Mouse (Mus musculus): ENCODE results near the gene Zbtb25. TPM values are rescaled to one million over a fixed set of nuclear protein-coding genes. Genes with fewer than 3 reads are reported as not detected.

The Zbtb25 gene
- polyA plus RNA-seq, 1 experiment from 2014 or later, result 15.9 TPM

- Histone ChIP-seq H3K4me1 (replicated peaks) (peaks cover 19% of the 10 kb centered on the region), H3K9me3 (no peaks in the 10 kb centered on the region), H3K9ac (replicated peaks) (no peak overlapping the region; the same call in 1 of the 2 replicates), H3K36me3 (peaks cover 38% of the 10 kb centered on the region), H3K4me2 (replicated peaks) (no peak overlapping the region), H3K4me3 (replicated peaks) (no peak overlapping the region), H3K27ac (no peak overlapping the region), H3K27me3 (no peaks in the 10 kb centered on the region)
- no peak for ATAC-seq
- WGBS, result 86% methylated on average over 4 of the region's 4 CpGs
Observed at GRCm38 (mm10) chr12:76304199-76304598, 65.2 kb downstream of the Zbtb25 start.

GRCm38 (mm10) chr12:76303474-76303873, 65.9 kb downstream of the Zbtb25 start:
- Histone ChIP-seq H3K4me2 (replicated peaks) (no peak overlapping the region), H3K36me3 (peaks cover 44% of the 10 kb centered on the region), H3K4me1 (replicated peaks) (peaks cover 18% of the 10 kb centered on the region), H3K27me3 (no peaks in the 10 kb centered on the region), H3K9me3 (no peaks in the 10 kb centered on the region), H3K9ac (replicated peaks) (no peak overlapping the region), H3K4me3 (replicated peaks) (no peak overlapping the region), H3K27ac (no peak overlapping the region)
- no peak for ATAC-seq
- 93% methylated on average over 11 of the region's 11 CpGs for WGBS

- Histone ChIP-seq H3K4me1 (replicated peaks) (no peaks in the 10 kb centered on the region), H3K9ac (replicated peaks) (no peak overlapping the region), H3K27ac (no peak overlapping the region), H3K4me3 (replicated peaks) (no peak overlapping the region), H3K4me2 (replicated peaks) (no peak overlapping the region), H3K27me3 (no peaks in the 10 kb centered on the region), H3K9me3 (no peaks in the 10 kb centered on the region), H3K36me3 (peaks cover 59% of the 10 kb centered on the region)
- no peak for ATAC-seq
- WGBS, result 92% methylated on average over 10 of the region's 10 CpGs
Observed at GRCm38 (mm10) chr12:76300367-76300766, 69.0 kb downstream of the Zbtb25 start.

- ATAC-seq, result no peak
- Histone ChIP-seq H3K27ac (no peak overlapping the region), H3K27me3 (no peaks in the 10 kb centered on the region), H3K4me2 (replicated peaks) (no peak overlapping the region), H3K9me3 (no peaks in the 10 kb centered on the region), H3K4me3 (replicated peaks) (no peak overlapping the region), H3K36me3 (peaks cover 54% of the 10 kb centered on the region), H3K4me1 (replicated peaks) (no peaks in the 10 kb centered on the region), H3K9ac (replicated peaks) (no peak overlapping the region)
- WGBS, result 96% methylated on average over 9 of the region's 9 CpGs
Observed at GRCm38 (mm10) chr12:76299361-76299906, 70.0 kb downstream of the Zbtb25 start.

- WGBS, result 86% methylated on average over 5 of the region's 5 CpGs
- Histone ChIP-seq H3K27me3 (no peaks in the 10 kb centered on the region), H3K4me1 (replicated peaks) (no peaks in the 10 kb centered on the region), H3K9ac (replicated peaks) (no peak overlapping the region), H3K4me3 (replicated peaks) (no peak overlapping the region), H3K9me3 (no peaks in the 10 kb centered on the region), H3K36me3 (peaks cover 54% of the 10 kb centered on the region), H3K27ac (no peak overlapping the region), H3K4me2 (replicated peaks) (no peak overlapping the region)
- ATAC-seq, result no peak
Observed at GRCm38 (mm10) chr12:76297830-76298229, 71.6 kb downstream of the Zbtb25 start.

Other genes starting within 250 kb of the Zbtb25 start
- gene Esr2, start 192.3 kb downstream of the Zbtb25 start, polyA plus RNA-seq (2015; fragmentation: Nextera tagmentation; extraction: Ambion mirVana), result 0.12 and 0.14 TPM in 2 replicates
- gene Tex21, start 122.9 kb downstream of the Zbtb25 start, polyA plus RNA-seq (2015; fragmentation: Nextera tagmentation; extraction: Ambion mirVana), result not detected in 2 replicates
- 33.5 and 33.9 TPM in 2 replicates for gene Mthfd1, start 114.3 kb downstream of the Zbtb25 start, polyA plus RNA-seq (2015; fragmentation: Nextera tagmentation; extraction: Ambion mirVana)
- 6.5 and 6.9 TPM in 2 replicates for gene Akap5, start 44.7 kb downstream of the Zbtb25 start, polyA plus RNA-seq (2015; fragmentation: Nextera tagmentation; extraction: Ambion mirVana)
- 4.1 and 4.7 TPM in 2 replicates for gene Zbtb1, start 664 bp upstream of the Zbtb25 start, polyA plus RNA-seq (2015; fragmentation: Nextera tagmentation; extraction: Ambion mirVana)
- 5.1 TPM in 2 replicates for gene Hspa2, start 34.6 kb upstream of the Zbtb25 start, polyA plus RNA-seq (2015; fragmentation: Nextera tagmentation; extraction: Ambion mirVana)
- gene Ppp1r36, start 47.9 kb upstream of the Zbtb25 start, polyA plus RNA-seq (2015; fragmentation: Nextera tagmentation; extraction: Ambion mirVana), result 0.46 and 0.53 TPM in 2 replicates
- 0.78 and 1.4 TPM in 2 replicates for gene Plekhg3, start 161.3 kb upstream of the Zbtb25 start, polyA plus RNA-seq (2015; fragmentation: Nextera tagmentation; extraction: Ambion mirVana)

Data from midbrain, embryonic 13.5 days (tissue).